Mouse (Mus musculus) heart, embryonic 14.5 days (tissue): Measurements from ENCODE around the gene Rbmxl2. TPM values are rescaled to one million over a fixed set of nuclear protein-coding genes. Genes with fewer than 3 reads are reported as not detected.

Experiments
- ATAC-seq: fragments of 200-750 bp; cut with Nextera tagmentation; 2 replicates; pipeline ENCODE4 v1.8.0; 2017; ENCODE audit warnings: low read depth, moderate TSS enrichment; ENCODE audit not compliant: insufficient number of reproducible peaks, insufficient read depth, low FRiP score
- H3K27ac ChIP-seq, 2 experiments: fragments of 200-500 bp in 1 of 2; fragments of 300-500 bp in 1 of 2; sonication (generic) in 1 of 2; replicated peaks in 1 of 2; 2 replicates each; pipeline ENCODE4 v1.5.1; 2012 to 2014; ENCODE audit warnings: low read depth in 2 of 2, low read length in 2 of 2, control low read depth in 1 of 2, mild to moderate bottlenecking in 1 of 2, mixed read lengths in 1 of 2; ENCODE audit not compliant: control insufficient read depth in 1 of 2, insufficient read depth in 1 of 2
- H3K27me3 ChIP-seq: fragments of 300-500 bp; sonication (generic); 2 replicates; pipeline ENCODE4 v1.6.1; 2014; ENCODE audit warnings: mild to moderate bottlenecking, low read length, control low read depth; ENCODE audit not compliant: control insufficient read depth, insufficient read depth
- H3K36me3 ChIP-seq: fragments of 300-500 bp; sonication (generic); 2 replicates; pipeline ENCODE4 v1.6.1; 2014; ENCODE audit warnings: mild to moderate bottlenecking, control low read depth, low read length, mixed read lengths; ENCODE audit not compliant: control insufficient read depth, insufficient read depth
- H3K4me1 ChIP-seq, 2 experiments: fragments of 200-500 bp in 1 of 2; fragments of 300-500 bp in 1 of 2; sonication (generic) in 1 of 2; 2 replicates each; pipeline ENCODE4 v1.6.1; 2012 to 2014; ENCODE audit warnings: low read length in 2 of 2, control low read depth in 1 of 2, mixed read lengths in 1 of 2; ENCODE audit not compliant: control insufficient read depth in 2 of 2, insufficient read depth in 2 of 2
- H3K4me2 ChIP-seq: fragments of 300-500 bp; sonication (generic); 2 replicates; pipeline ENCODE4 v1.6.1; 2014; ENCODE audit warnings: mild to moderate bottlenecking, low read length
- H3K4me3 ChIP-seq, 2 experiments: fragments of 200-500 bp in 1 of 2; fragments of 300-500 bp in 1 of 2; sonication (generic) in 1 of 2; 2 replicates each; pipeline ENCODE4 v1.5.1; 2012 to 2014; ENCODE audit warnings: low read length in 2 of 2, mild to moderate bottlenecking in 2 of 2, control low read depth in 1 of 2, low read depth in 1 of 2, moderate library complexity in 1 of 2; ENCODE audit not compliant: control insufficient read depth in 1 of 2, insufficient read depth in 1 of 2
- H3K9ac ChIP-seq: fragments of 300-500 bp; sonication (generic); 2 replicates; pipeline ENCODE4 v1.6.1; 2014; ENCODE audit warnings: mild to moderate bottlenecking, low read length
- H3K9me3 ChIP-seq: fragments of 300-500 bp; sonication (generic); 2 replicates; pipeline ENCODE4 v1.6.1; 2016; ENCODE audit warnings: low read length, control low read depth; ENCODE audit not compliant: control insufficient read depth
- WGBS: fragments of 180-500 bp; shearing (Covaris S2); extraction: QIAGEN DNeasy Blood & Tissue Kit; methylation state at CpG from one replicate; pipeline ENCODE4 v1.1.7; 2014; 5-methylcytosine and 5-hydroxymethylcytosine counted together
- polyA plus RNA-seq: library from polyadenylated mRNA; unstranded; fragments of >200 nt; fragmentation: Nextera tagmentation; extraction: Ambion mirVana; gene quantifications from 2 replicates; pipeline ENCODE4 v1.2.1, GENCODE M21; 2014

The Rbmxl2 gene
- polyA plus RNA-seq, 1 experiment from 2014 or later, result not detected

GRCm38 (mm10) chr7:107216845-107217244, 7.6 kb downstream of the Rbmxl2 start:
- Histone ChIP-seq H3K27me3 (peaks cover 6% of the 10 kb centered on the region), H3K9me3 (no peaks in the 10 kb centered on the region), H3K4me2 (no peak overlapping the region), H3K9ac (no peak overlapping the region), H3K4me3 (no peak overlapping the region), H3K27ac (no peak overlapping the region), H3K4me1 (no peaks in the 10 kb centered on the region), H3K36me3 (no peaks in the 10 kb centered on the region)
- 55% methylated on average over 2 of the region's 2 CpGs for WGBS
- ATAC-seq, result no peak

- WGBS, result 51% methylated on average over 3 of the region's 3 CpGs
These were observed 27.6 kb downstream of the Rbmxl2 start for GRCm38 (mm10) chr7:107236854-107237253.

GRCm38 (mm10) chr7:107237498-107237897, 28.3 kb downstream of the Rbmxl2 start:
- no peak overlapping the region for H3K4me3 ChIP-seq
- H3K4me2 ChIP-seq, result no peak overlapping the region
- ATAC-seq, result no peak
- no peak overlapping the region for H3K9ac ChIP-seq
- no peak overlapping the region for H3K27ac ChIP-seq
- H3K36me3 ChIP-seq, result no peaks in the 10 kb centered on the region
- H3K9me3 ChIP-seq, result no peaks in the 10 kb centered on the region
- H3K27me3 ChIP-seq, result no peaks in the 10 kb centered on the region
- no peaks in the 10 kb centered on the region for H3K4me1 ChIP-seq
- WGBS, result 69% methylated on average over 3 of the region's 3 CpGs

More at GRCm38 (mm10) chr7:107236854-107237253, 27.6 kb downstream of the Rbmxl2 start:
- Histone ChIP-seq H3K9me3 (no peaks in the 10 kb centered on the region), H3K4me1 (no peaks in the 10 kb centered on the region), H3K27ac (no peak overlapping the region), H3K9ac (no peak overlapping the region), H3K4me2 (no peak overlapping the region), H3K4me3 (no peak overlapping the region), H3K36me3 (no peaks in the 10 kb centered on the region), H3K27me3 (no peaks in the 10 kb centered on the region)
- no peak for ATAC-seq

GRCm38 (mm10) chr7:107241371-107241883, 32.2 kb downstream of the Rbmxl2 start:
- Histone ChIP-seq H3K36me3 (no peaks in the 10 kb centered on the region), H3K9me3 (no peaks in the 10 kb centered on the region), H3K4me3 (no peak overlapping the region), H3K27me3 (no peaks in the 10 kb centered on the region), H3K9ac (no peak overlapping the region), H3K4me1 (no peaks in the 10 kb centered on the region), H3K27ac (no peak overlapping the region), H3K4me2 (no peak overlapping the region)
- ATAC-seq, result no peak
- 79% methylated on average over 5 of the region's 5 CpGs for WGBS

GRCm38 (mm10) chr7:107250211-107250985, 41.2 kb downstream of the Rbmxl2 start:
- Histone ChIP-seq H3K9me3 (no peaks in the 10 kb centered on the region), H3K9ac (no peak overlapping the region), H3K4me2 (no peak overlapping the region), H3K27ac (no peak overlapping the region), H3K4me3 (no peak overlapping the region), H3K27me3 (no peaks in the 10 kb centered on the region), H3K4me1 (no peaks in the 10 kb centered on the region), H3K36me3 (no peaks in the 10 kb centered on the region)
- ATAC-seq, result no peak
- 65% methylated on average over 5 of the region's 5 CpGs for WGBS

GRCm38 (mm10) chr7:107253355-107253754, 44.1 kb downstream of the Rbmxl2 start:
- Histone ChIP-seq H3K4me1 (no peaks in the 10 kb centered on the region), H3K4me2 (no peak overlapping the region), H3K9ac (no peak overlapping the region), H3K27ac (no peak overlapping the region), H3K4me3 (no peak overlapping the region), H3K27me3 (no peaks in the 10 kb centered on the region), H3K36me3 (no peaks in the 10 kb centered on the region), H3K9me3 (no peaks in the 10 kb centered on the region)
- WGBS, result 80% methylated on average over 3 of the region's 3 CpGs
- no peak for ATAC-seq

- Histone ChIP-seq H3K4me1 (no peaks in the 10 kb centered on the region), H3K4me3 (no peak overlapping the region)
These were observed 50.7 kb downstream of the Rbmxl2 start for GRCm38 (mm10) chr7:107259936-107260335.

More at GRCm38 (mm10) chr7:107259936-107260335, 50.7 kb downstream of the Rbmxl2 start:
- Histone ChIP-seq H3K27me3 (no peaks in the 10 kb centered on the region), H3K9me3 (no peaks in the 10 kb centered on the region), H3K9ac (no peak overlapping the region), H3K27ac (no peak overlapping the region), H3K36me3 (no peaks in the 10 kb centered on the region), H3K4me2 (no peak overlapping the region)
- no peak for ATAC-seq
- WGBS, result 66% methylated on average over 5 of the region's 5 CpGs
